Mouse (Mus musculus) adrenal gland, adult 8-10 months (tissue): Measurements from ENCODE around the gene Plcl2. TPM values are rescaled to one million over a fixed set of nuclear protein-coding genes. Genes with fewer than 3 reads are reported as not detected.

Experiments used
- DNase-seq: peaks from one replicate; pipeline ENCODE4 v3.0.0; 2022
- total RNA-seq, 4 experiments: library from RNA; stranded (reverse); gene quantifications; 2 replicates each; pipeline ENCODE4 v1.2.4; 2022

Plcl2 gene
- total RNA-seq, 4 experiments from 2014 or later = 60.4 to 90.4 (median 69.1) TPM

- DNase-seq = no peak
Observed at GRCm38 (mm10) chr17:50737068-50737467, 227.9 kb downstream of the Plcl2 start.

Other genes with a start within 250 kb of the Plcl2 start
- gene Dazl, start 215.8 kb upstream of the Plcl2 start, total RNA-seq = under 1 TPM; 0.14 to 0.27 (median 0.25) TPM